Mouse (Mus musculus): ENCODE data around the gene Gm30083. TPM values are rescaled to one million over a fixed set of nuclear protein-coding genes. Genes with fewer than 3 reads are reported as not detected.

Gm30083 gene
- total and polyA plus RNA-seq, 3 experiments, result not detected

DNA sequence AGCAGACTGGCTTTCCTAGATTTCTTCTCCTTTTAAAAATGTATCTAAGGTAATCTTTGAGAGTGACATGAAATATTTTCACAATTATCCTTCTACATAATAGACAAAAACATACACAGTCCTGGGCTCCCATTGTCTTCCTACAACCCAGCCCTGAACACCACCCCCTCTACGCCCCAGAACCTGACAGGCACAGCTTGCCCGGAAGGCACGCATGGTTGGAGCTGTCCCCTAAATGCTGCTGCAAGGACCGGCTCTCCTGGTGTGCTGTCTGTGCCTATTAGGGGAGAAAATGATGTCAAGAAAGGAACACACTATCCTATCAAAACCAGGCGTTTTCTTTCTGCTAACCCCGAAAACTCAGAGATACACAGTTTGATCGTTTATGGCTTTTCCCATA lies 37.2 kb downstream of the Gm30083 start:
- Histone ChIP-seq H3K79me2 (ENCODE audit: control insufficient read depth, insufficient read depth, low read length, poor library complexity) (no peaks in the 10 kb centered on the region), H3K4me1 (ENCODE audit: control insufficient read depth in 1 of 2, insufficient read depth in 2 of 2, low read length in 2 of 2) (no peaks in the 10 kb centered on the region), H3K9ac (ENCODE audit: control insufficient read depth, low read depth, low read length, poor library complexity, severe bottlenecking) (no peak overlapping the region), H3K36me3 (ENCODE audit: control insufficient read depth in 1 of 2, insufficient read depth in 2 of 2, low read length in 2 of 2) (no peaks in the 10 kb centered on the region), H3K27ac (ENCODE audit: control insufficient read depth, low read depth, low read length) (no peak overlapping the region), H3K4me3 (ENCODE audit: control insufficient read depth in 1 of 2, insufficient read depth in 1 of 2, low read depth in 2 of 2, low read length in 2 of 2) (no peak overlapping the region), H3K27me3 (ENCODE audit: control insufficient read depth in 1 of 2, insufficient read depth in 2 of 2, low read length in 2 of 2) (no peaks in the 10 kb centered on the region), H3K9me3 (replicated peaks; ENCODE audit: insufficient read depth, low read length) (no peaks in the 10 kb centered on the region)
- no peak for TF ChIP-seq ZMIZ1 (IDR thresholded peaks at IDR 0.05; ENCODE audit: low read depth, low read length)
- no peak for TF ChIP-seq HCFC1 (IDR thresholded peaks at IDR 0.05; ENCODE audit: low read depth, low read length)
- TF ChIP-seq ZKSCAN1 (IDR thresholded peaks at IDR 0.05; ENCODE audit: low read depth, low read length), result no peak
- TF ChIP-seq EP300 (IDR thresholded peaks at IDR 0.05; ENCODE audit: low read depth in 1 of 2, low read length in 2 of 2), result no peak
- TF ChIP-seq MYC (IDR thresholded peaks at IDR 0.05; ENCODE audit: low read depth, low read length), result no peak
- no peak for TF ChIP-seq POLR2AphosphoS2 (IDR thresholded peaks at IDR 0.05; ENCODE audit: low read length)
- no peak for TF ChIP-seq NELFE (IDR thresholded peaks at IDR 0.05; ENCODE audit: low read depth, low read length)
- TF ChIP-seq CHD1 (IDR thresholded peaks at IDR 0.05; ENCODE audit: low read depth, low read length), result no peak
- no peak for TF ChIP-seq TCF12 (IDR thresholded peaks at IDR 0.05; ENCODE audit: low read depth, low read length)
- TF ChIP-seq ZC3H11A (IDR thresholded peaks at IDR 0.05; ENCODE audit: low read depth, low read length), result no peak
- no peak for TF ChIP-seq MAZ (IDR thresholded peaks at IDR 0.05; ENCODE audit: low read depth, low read length)
- no peak for TF ChIP-seq MEF2A (IDR thresholded peaks at IDR 0.05; ENCODE audit: extremely low read depth, insufficient replicate concordance, low read depth, low read length, poor library complexity, severe bottlenecking)
- no peak for TF ChIP-seq MXI1 (IDR thresholded peaks at IDR 0.05; ENCODE audit: low read depth, low read length)
- TF ChIP-seq JUND (IDR thresholded peaks at IDR 0.05; ENCODE audit: low read depth, low read length), result no peak
- no peak for TF ChIP-seq POLR2A (IDR thresholded peaks at IDR 0.05; ENCODE audit: control insufficient read depth in 1 of 2, insufficient read depth in 1 of 2, low read depth in 1 of 2, low read length in 2 of 2, poor library complexity in 1 of 2)
- no peak for DNase-seq (ENCODE audit: low read depth, low spot score)

DNA sequence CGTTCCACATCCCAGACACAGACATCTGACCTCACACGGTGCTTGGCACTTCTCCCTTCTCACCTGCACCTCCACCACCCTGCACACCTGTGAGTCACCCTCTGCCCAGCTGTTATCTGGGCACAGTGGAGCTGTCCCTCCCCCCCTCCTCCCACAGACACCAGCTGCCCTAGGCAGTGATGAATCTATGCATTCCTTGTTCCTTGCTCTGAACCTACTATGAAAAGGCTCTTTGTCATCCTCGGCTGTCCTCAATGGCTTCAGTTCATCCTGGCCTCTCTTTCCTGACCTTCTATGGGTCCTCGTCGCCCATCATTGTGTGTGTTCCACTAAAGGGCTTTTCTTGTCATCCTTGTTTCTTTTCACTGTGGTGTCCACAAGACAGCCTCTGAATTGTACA lies 40.2 kb downstream of the Gm30083 start:
- Histone ChIP-seq H3K4me3 (ENCODE audit: control insufficient read depth in 1 of 2, insufficient read depth in 1 of 2, low read depth in 2 of 2, low read length in 2 of 2) (no peak overlapping the region), H3K27me3 (ENCODE audit: control insufficient read depth in 1 of 2, insufficient read depth in 2 of 2, low read length in 2 of 2) (no peaks in the 10 kb centered on the region), H3K27ac (ENCODE audit: control insufficient read depth, low read depth, low read length) (no peak overlapping the region), H3K9ac (ENCODE audit: control insufficient read depth, low read depth, low read length, poor library complexity, severe bottlenecking) (no peak overlapping the region), H3K36me3 (ENCODE audit: control insufficient read depth in 1 of 2, insufficient read depth in 2 of 2, low read length in 2 of 2) (no peaks in the 10 kb centered on the region), H3K9me3 (replicated peaks; ENCODE audit: insufficient read depth, low read length) (no peaks in the 10 kb centered on the region), H3K4me1 (ENCODE audit: control insufficient read depth in 1 of 2, insufficient read depth in 2 of 2, low read length in 2 of 2) (no peaks in the 10 kb centered on the region), H3K79me2 (ENCODE audit: control insufficient read depth, insufficient read depth, low read length, poor library complexity) (no peaks in the 10 kb centered on the region)
- TF ChIP-seq HCFC1 (IDR thresholded peaks at IDR 0.05; ENCODE audit: low read depth, low read length) (no peak), POLR2A (IDR thresholded peaks at IDR 0.05; ENCODE audit: control insufficient read depth in 1 of 2, insufficient read depth in 1 of 2, low read depth in 1 of 2, low read length in 2 of 2, poor library complexity in 1 of 2) (no peak), CTCF (IDR thresholded peaks at IDR 0.05 in 2 of 3, conservative IDR thresholded peaks at IDR 0.05 in 1 of 3; ENCODE audit: control insufficient read depth in 1 of 3, insufficient read depth in 1 of 3, low read depth in 2 of 3, low read length in 3 of 3, poor library complexity in 1 of 3, severe bottlenecking in 1 of 3) (no peak), JUND (IDR thresholded peaks at IDR 0.05; ENCODE audit: low read depth, low read length) (no peak), TCF12 (IDR thresholded peaks at IDR 0.05; ENCODE audit: low read depth, low read length) (no peak), MXI1 (IDR thresholded peaks at IDR 0.05; ENCODE audit: low read depth, low read length) (no peak), MAZ (IDR thresholded peaks at IDR 0.05; ENCODE audit: low read depth, low read length) (no peak), TBP (IDR thresholded peaks at IDR 0.05; ENCODE audit: low read depth, low read length) (no peak), E2F4 (IDR thresholded peaks at IDR 0.05; ENCODE audit: borderline replicate concordance, low read depth, low read length) (no peak), BHLHE40 (IDR thresholded peaks at IDR 0.05; ENCODE audit: borderline replicate concordance, low read depth, low read length) (no peak), ZMIZ1 (IDR thresholded peaks at IDR 0.05; ENCODE audit: low read depth, low read length) (no peak), MEF2A (IDR thresholded peaks at IDR 0.05; ENCODE audit: extremely low read depth, insufficient replicate concordance, low read depth, low read length, poor library complexity, severe bottlenecking) (no peak), ELF1 (IDR thresholded peaks at IDR 0.05; ENCODE audit: low read depth, low read length) (no peak)
- no peak for DNase-seq (ENCODE audit: low read depth, low spot score)
